Mouse (Mus musculus) olfactory bulb, adult 2 months (tissue): ENCODE measurements around the gene Galnt18.

Experiments
- CTCF ChIP-seq: fragments of 200-500 bp; IDR thresholded peaks from 2 replicates; pipeline ENCODE4 v1.5.1; 2012; ENCODE audit warnings: low read depth, mild to moderate bottlenecking, low read length, moderate library complexity; ENCODE audit not compliant: insufficient read depth
- POLR2A ChIP-seq: fragments of 200-500 bp; IDR thresholded peaks from 2 replicates; pipeline ENCODE4 v1.6.1; 2012; ENCODE audit warnings: mild to moderate bottlenecking, low read depth, low read length, moderate library complexity; ENCODE audit not compliant: insufficient read depth

GRCm38 (mm10) chr7:111800120-111800519 is 20.3 kb upstream of the Galnt18 start:
- no peak for TF ChIP-seq POLR2A
- TF ChIP-seq CTCF = no peak
